Mouse (Mus musculus): Measurements from ENCODE around the gene Disp2.
A peak's percentile ranks its signal among the peaks of the same experiment; 100 is the strongest.

The Disp2 gene

GRCm38 (mm10) chr2:118779504-118780480, at the start of gene Disp2:
Gene Disp2, plus strand, starts transcription at chr2:118779719.
- DNase-seq (ENCODE audit: low spot score in 2 of 2): peak; percentile 83 to 89

DNA sequence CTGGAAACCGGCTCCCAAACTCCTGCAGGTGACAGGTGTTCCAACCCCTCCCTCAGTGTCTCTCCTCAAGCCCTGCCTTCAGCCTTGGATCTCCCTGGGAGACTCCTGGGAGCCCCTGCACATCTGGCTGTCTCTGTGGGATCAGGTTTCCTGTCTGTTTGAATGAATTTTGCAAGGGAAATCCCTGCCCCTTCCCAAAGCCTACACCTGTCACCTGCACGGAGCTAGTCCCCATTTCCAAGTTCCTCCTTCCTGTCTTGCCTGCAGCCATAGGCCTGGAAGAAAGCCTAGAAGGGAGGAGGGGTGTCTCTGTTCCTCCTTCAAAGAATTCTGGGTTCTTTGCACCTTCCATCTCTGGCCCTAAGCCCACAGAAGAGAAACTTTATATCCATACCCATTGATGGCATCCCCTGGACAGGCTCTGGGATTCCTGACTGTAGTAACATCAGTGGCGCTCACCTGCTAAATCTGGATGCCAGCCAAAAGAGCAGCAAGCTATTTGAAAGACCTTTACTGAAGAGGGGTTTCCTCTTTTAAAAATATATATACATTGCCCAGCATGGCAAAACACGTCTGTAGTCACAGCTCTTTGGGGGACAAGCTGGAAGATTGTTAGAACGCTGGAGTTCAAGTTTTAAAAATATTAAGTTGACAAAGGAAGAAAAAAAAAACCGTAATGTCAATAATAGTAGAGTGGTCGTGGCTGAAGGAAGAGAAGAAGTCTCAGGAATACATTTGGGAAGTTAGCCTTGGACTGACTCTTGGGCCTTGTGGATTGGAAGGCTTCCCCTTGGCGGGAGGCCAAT, 49.5 kb upstream of the Disp2 start:
- no peak for DNase-seq (ENCODE audit: low spot score in 2 of 2)

DNA sequence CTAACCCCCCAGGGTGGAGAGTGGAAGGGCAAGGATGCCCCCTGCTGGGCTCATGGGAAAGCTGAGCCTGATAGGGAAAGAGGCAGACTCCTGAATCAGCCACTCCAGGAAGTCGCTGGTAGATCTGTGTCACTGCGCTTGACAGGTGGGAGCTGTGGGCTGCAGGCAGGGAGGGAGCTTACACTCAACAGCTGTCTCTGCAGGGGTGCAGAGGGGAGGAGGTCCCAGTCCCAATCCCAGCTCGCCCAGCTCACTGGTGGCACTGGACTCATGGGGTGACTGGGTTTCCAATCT, 49.0 kb upstream of the Disp2 start:
- DNase-seq (ENCODE audit: low spot score in 2 of 2): no peak

GRCm38 (mm10) chr2:118731981-118732380, 47.5 kb upstream of the Disp2 start:
- no peak for DNase-seq (ENCODE audit: low spot score in 2 of 2)

- DNase-seq (ENCODE audit: low spot score in 2 of 2): no peak
These were observed 46.2 kb upstream of the Disp2 start for GRCm38 (mm10) chr2:118733341-118733740.

GRCm38 (mm10) chr2:118740341-118740740, 39.2 kb upstream of the Disp2 start:
- no peak for DNase-seq (ENCODE audit: low spot score in 2 of 2)

GRCm38 (mm10) chr2:118741183-118741582, 38.3 kb upstream of the Disp2 start:
- DNase-seq (ENCODE audit: low spot score in 2 of 2): no peak

DNA sequence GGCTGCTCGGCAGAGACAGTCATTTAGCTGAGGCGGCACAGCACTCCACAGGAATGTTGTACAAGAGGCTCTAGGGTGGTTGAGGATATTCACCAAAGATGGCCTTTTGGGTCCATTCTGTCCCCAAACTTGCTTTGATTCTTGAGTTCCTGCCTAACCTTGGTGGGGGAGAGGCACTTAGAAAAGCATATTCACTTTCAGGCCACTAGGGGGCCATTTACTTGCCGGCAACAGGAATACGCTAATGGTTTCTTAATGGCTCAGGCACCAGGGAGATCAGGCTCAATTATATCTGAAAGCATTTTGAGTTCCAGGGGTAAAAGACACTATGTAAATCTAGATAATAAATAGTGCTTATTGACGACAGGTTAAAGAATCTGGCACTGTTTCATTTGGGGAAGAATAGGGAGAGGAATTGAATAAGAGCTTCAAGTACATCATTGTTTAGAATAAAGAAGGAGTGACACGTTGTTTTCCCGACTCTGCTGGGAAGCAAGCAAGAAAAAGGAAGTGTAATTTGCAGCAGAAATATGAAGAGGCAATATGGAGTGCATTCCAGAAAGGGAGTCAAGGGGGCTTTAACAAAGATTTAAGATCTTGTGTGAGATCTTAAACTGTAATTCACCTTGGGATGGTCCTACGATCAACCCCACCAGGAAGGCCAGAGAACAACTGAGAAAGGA, 36.1 kb upstream of the Disp2 start:
- no peak for DNase-seq (ENCODE audit: low spot score in 2 of 2)

DNA sequence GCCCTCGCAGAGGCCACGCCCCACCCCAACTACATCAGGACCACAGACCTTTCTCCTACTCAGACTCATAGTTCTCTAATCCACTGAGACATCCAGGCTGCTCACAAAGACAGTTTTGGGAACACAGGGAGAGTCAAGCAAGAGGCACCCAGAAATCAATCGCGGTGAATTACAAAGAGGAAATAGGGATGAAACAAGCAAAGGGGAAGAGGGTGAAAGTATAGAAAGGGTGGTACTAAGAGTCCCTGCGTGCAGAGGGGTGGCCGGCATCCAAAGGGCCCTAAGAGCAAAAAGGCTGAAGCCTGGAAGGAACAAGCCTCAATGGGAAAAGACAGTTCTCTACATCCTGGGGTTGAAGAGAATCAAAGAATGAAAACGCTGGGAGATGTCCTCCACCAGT, 34.9 kb upstream of the Disp2 start:
- DNase-seq (ENCODE audit: low spot score in 2 of 2): no peak

DNA sequence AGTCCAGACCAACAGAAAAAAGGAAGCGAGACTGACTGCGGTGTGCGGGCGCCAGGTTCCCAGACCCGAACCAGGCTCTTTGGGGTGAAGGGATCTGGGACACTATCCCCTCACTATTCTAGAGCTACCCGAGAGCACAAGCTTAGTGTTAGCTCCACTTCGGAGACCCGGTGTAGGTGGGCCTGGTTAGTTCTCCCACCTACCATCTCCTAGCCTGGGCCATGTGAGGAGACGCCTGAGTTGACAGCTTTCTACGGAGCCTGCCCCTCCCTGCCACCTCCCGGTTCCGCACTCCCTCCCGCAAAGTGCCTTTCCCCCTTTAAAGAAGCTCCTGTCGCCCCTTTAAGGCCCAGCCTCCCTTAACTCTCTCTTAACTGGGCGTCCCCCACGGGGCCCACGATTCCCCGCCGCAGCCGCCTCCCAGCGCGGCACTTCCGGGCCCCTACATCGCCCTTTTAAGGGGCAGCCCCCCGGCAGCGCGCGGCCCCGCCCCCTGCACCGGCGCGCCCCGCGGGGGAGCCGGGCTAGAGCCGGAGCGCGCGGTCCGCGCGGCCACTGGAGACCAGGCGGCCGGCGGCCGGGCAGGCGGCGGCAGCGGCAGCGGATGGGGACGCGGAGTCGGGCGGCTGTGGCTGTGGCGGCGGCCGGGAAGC, 34.2 kb upstream of the Disp2 start, which contains the start of gene Inafm2:
Gene Inafm2, plus strand, starts transcription at position 527 of the 653 bp plus-strand sequence.
- DNase-seq (ENCODE audit: low spot score in 2 of 2): peak; percentile 83 to 87

DNA sequence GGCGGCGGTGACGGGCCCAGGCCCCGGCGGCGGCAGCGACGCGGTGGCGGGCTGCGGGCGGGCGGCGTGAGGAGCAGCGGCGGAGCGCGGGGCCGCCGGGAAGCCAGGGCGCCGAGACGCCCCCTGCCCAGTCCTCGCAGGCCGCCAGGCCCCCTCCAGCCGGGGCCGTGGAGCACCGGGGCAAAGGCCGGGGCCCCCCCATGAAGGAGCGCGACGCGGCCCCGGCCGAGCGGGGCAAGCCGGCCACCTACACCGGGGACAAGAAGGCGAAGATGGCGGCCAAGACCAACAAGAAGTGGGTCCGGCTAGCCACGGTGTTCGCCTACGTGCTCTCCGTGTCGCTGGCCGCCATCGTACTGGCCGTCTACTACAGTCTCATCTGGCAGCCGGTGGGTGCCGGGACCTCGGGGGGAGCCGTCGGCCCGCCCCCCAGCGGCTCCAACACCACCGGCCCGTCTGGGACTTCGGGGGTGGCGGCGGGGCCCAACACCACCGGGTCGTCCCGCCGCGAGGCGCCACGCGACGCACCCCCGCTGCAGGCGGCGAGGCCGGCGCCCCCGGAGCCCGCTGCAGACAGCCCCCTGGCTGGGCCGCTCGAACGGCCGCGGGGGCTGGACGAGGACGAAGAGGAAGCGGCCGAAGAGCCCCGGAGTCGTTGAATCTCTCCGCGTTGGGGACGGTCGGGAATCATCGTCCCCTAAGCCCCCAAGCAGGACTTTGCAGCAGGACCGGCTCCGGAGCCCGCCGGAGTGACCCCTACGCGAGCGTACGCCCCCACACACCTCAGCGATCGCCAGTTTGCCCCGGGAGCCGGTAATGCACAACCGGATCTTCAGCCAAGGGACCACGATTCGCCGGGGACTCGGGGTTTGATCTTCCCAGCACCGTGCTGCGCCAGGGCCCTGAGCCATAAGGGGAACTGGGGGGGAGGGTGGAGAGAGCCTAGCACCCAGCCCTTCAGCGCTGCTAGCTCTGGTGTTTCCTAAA, 33.3 kb upstream of the Disp2 start:
- no peak for DNase-seq (ENCODE audit: low spot score in 2 of 2)

GRCm38 (mm10) chr2:118747301-118747960, 32.1 kb upstream of the Disp2 start:
- no peak for DNase-seq (ENCODE audit: low spot score in 2 of 2)

DNA sequence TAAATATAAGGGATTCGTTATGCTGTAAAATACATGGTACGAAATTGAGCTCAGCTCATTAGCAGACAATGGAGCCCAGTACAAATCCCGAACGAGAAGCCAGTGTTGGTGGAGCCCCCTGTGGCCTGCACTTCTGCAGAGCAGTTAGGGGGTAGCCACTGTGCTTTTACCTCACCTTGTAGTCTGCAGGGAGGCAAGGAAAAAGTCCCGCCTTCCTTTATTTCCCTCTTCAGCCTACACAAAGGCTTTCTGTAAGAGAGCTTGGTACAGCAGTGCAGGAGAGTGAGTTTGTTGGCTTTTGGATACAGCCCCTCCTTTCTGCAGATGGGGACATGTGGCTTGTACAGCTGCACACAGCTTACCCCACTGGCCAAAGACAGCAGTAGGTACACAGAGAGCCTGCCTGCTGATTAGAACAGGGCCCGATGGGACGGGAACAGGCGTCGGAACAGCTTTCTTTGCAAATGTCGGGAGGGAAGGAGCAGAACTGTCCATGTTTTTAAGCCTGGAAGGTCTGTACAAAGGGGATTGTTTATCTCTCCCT, 30.1 kb upstream of the Disp2 start:
- no peak for DNase-seq (ENCODE audit: low spot score in 2 of 2)

GRCm38 (mm10) chr2:118750476-118750875, 29.0 kb upstream of the Disp2 start:
- no peak for DNase-seq (ENCODE audit: low spot score in 2 of 2)

DNA sequence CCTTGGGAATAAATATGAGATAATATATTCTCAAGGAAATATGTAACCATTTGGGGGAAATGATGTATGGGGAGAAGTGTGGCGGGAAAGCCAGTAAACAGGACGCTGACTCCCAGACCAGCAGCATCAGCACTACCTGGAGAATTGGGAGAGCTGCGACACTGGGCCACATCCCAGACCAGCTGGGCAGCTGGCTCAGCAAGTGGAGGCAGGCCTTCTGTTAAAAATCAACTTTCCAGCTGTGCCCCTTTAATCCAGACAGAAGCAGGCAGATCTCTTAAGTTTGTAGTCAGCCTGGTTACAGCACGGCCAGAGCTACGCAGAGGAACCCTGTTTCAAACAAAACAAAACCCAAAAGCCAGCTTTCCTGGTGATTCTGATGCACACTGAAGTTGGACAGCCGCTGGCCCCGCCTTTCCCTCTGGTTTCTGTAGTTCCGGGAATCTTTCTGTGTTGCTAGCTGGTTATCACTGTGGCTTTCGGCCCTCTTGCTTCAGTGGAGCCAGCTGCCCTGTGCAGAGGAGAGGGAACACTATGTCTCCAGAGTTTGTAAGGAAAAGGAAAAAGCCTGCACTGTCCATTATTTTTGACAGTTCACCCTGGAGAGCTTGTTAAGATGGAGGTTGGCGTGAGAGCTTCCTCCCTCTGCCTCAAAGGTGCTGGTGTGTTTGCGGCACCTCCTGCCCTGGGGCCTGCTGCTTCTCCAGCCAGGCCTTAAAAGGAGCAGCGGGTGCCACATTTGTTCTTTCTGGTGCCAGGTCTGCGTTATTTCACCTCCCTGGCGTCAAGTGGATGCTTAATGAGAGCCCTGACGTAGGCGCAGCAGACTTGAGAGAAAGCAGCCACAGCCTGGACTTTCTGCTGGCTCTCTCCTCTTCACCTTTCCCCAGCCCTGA, 27.4 kb upstream of the Disp2 start:
- no peak for DNase-seq (ENCODE audit: low spot score in 2 of 2)

DNA sequence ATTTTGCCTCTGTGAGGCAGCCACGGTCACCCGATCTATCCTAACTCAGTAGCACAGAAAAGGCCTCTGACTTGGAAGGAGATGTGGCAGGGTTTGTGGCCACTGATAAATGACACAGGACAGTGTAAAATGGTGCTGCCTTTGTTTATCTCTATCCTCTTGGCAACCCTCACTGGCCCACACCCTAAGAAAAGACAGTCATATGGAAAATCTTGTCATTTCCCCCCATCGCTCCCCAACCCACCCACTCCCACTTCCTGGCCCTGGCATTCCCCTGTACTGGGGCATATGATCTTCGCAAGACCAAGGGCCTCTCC, 26.8 kb upstream of the Disp2 start:
- no peak for DNase-seq (ENCODE audit: low spot score in 2 of 2)

GRCm38 (mm10) chr2:118754143-118754542, 25.4 kb upstream of the Disp2 start:
- DNase-seq (ENCODE audit: low spot score in 2 of 2): no peak

- DNase-seq (ENCODE audit: low spot score in 2 of 2): no peak
These were observed 24.1 kb upstream of the Disp2 start for GRCm38 (mm10) chr2:118755407-118755806.

- DNase-seq (ENCODE audit: low spot score in 2 of 2): no peak
These were observed 23.4 kb upstream of the Disp2 start for GRCm38 (mm10) chr2:118756103-118756502.
